Mouse (Mus musculus): ENCODE data around the gene Acsl6.
"Not testable (repeated sequence)": the region's sequence is repeated elsewhere in the genome, so short reads cannot be mapped to it uniquely, and the experiment has no call there.

The Acsl6 gene

DNA sequence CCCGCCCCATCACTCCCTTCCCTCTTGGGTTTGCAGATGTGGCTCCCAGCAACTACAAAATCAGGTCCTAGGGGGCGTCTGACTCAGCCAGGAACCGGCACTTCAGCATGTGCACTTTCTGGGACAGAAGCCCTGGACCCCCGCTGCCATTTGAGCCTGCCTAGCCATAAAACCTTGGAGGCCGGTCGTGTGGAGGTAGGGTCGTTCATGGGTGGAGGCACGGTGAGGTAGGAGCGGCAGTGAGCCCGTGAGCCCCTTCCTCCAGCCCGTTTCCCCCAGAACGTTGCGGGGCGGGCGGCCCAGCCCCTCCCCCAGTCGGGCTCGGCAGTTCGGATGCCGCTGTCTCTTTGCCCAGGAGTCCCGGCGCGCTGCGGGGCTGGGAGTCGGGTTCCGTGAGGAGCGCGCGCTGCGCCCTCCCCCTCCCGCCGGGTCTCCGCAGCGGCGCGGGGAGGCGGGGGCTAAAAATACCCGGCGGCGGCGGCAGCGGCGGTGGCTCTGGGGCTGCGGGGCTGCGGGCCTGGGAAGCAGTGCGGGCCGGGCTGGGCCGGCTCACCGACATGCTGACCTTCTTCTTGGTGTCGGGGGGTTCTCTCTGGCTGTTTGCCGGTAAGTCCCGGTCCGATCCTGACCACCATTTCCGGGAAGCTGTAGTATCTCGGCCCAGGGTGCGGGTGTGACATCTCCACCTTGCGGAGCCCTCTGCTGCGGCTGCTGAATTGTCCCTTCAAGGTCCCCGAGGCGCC is at the start of gene Acsl6:
TSS of gene Acsl6 (plus strand) at position 71 of the 743 bp plus-strand sequence.
- DNase-seq (ENCODE audit: low read depth, low spot score): no peak

DNA sequence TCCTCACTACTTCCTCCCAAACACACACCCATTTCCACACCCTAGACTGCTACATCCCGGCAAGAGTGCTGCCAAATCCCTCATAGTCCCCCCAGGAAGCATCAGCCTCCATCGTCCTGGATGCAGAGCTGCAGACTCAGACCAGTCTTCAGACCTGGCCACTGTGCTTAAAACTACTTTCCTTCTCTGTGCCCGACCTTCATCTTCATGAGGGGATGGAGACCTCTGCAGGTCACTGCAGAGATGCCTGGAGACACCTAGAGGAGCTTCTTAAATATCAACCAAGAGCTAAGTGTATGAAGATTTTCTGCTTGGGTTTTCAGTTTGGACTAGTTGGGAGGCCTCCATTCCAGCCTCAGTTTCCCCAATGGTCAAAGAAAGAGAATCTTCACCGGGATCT is 49.5 kb upstream of the Acsl6 start:
- DNase-seq (ENCODE audit: low read depth, low spot score): peak; percentile 67

DNA sequence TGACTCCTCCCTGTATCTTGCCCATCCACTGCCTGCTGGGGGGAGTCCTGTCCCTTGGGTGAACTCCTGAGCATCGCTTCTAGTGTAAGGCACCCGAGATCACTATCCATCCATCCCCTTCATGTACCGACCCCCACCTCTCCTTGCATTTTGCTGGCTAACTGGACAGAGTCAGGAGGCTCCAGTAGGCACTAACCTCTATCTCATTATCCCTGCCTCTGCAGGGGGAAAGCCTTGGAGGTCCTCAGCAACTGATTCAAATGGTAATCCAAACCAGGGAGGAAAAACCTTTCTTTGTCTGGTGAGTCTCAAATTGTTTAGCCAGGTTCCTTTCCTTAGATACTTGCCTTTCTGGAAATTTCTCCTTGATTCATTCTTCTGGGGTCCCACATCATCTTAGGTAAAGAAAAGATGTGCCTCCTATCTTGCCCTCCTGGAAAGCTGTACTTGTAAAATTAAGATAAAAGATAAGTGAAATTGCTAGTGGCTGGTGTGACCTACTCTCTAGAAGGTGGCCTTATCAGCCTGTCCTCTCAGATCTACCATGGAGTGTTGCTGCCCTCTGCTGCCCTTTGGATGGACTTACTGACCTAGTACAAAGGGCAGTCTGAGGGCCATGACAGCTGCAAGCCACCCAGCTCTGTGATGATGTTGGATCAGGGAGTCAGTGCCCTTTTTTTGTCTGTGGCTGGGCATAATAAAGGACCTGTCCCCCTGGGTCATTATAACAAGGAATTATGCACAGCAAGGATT is 46.8 kb upstream of the Acsl6 start:
- peak; percentile 81 for DNase-seq (ENCODE audit: low read depth, low spot score)

DNA sequence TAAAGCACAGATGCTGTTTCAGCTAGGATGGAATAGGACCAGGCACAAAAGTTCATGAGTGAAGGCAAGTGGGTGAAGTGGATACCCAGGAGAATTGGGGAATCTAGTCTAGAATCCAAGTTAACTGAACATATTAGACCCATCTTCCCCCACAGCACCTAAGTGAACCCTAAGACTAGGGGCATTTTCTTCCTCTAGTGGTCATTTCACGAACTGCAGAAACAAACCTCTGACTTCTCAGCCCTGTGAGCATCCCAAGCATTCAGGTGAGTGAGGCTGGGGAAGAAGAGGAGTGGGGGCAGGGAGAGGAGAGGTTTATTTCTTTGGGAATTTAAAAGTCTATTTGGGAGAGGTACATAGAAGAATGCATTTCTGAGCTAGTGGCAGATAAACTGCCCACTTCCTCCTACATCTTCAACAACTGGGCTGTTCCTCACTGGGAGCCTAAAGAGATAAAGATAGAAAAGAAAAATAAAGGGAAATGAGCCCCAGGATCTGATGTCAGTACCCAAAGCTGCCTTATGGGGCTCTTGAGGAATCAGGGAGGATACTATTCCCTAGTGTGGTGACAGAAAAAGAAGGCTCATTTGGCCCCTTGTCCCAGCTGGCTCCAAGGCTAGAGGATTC is 40.1 kb upstream of the Acsl6 start:
- DNase-seq (ENCODE audit: low read depth, low spot score): peak; percentile 37

DNA sequence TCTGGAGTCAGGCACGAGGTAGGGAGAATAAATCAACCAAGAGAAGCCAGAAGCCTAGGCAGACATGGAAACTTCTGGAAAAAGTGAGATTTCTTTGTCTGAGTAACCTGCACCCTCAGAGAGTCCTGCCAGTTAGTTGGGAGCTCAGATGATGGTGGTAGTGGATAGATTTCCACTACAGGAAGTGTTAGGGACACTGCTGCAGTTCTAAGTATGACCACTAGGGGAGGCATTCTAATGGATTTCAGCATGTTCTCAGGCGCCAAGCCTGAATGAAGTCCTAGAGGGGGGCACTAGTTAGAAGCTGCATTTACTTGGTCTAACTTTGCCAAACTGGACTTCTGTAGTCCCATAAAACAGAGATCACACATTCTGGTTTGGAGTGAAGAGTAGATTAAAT is 39.1 kb upstream of the Acsl6 start:
- DNase-seq (ENCODE audit: low read depth, low spot score): peak; percentile 64

DNA sequence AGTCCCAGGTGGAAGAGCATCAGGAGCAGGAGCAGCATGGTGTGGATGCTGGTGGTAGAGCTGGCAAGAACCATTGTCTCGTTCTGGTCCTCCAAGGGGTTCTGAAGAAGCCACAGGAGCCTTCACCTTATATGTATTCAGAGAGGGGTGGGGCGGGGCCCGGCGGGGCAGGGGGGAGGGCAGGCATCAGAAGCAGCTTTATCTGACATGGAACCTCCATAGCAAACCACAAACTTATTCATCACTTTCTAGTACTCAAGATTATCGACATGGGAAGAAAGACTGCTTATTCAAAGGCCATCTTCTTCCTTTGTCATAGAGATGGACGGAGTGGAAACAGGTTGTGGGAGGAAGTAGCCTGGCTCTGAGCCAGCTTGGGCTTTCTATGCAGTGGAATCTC is 36.4 kb upstream of the Acsl6 start, which contains the start of gene Il3:
TSS of gene Il3 (minus strand) at position 101 of the 400 bp plus-strand sequence.
- DNase-seq (ENCODE audit: low read depth, low spot score): no peak

DNA sequence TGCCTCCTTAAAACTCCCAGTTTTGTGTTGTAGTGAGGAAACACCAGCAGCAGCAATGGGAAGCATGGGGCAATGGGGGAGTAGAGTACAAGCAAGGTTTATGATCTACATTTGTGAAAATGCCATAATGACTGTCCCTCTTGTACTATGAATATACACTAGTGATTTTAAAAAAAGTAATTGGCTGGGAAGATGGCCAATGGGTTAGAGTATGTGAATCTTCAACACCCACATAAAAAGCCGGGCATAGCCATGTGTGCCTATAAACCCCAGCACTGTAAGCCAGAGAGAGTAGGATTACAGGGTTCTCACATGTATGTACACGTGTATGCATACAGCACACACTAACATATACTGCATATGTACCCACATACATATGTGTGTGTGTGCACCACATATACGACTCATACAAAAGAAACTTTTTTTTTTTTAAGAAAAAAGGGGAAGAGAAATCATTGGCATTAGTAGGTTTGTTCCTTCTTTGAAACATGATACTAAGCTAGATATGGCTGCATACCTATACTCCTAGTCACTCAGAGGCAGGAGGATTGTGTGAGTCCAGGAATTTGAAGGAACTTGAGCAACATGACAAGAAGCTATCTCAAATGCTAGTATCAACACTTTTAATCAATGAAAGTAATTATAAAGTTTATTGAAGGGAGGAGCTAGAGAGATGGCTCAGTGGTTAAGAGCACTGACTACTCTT is 34.3 kb upstream of the Acsl6 start:
- no peak for DNase-seq (ENCODE audit: low read depth, low spot score)

DNA sequence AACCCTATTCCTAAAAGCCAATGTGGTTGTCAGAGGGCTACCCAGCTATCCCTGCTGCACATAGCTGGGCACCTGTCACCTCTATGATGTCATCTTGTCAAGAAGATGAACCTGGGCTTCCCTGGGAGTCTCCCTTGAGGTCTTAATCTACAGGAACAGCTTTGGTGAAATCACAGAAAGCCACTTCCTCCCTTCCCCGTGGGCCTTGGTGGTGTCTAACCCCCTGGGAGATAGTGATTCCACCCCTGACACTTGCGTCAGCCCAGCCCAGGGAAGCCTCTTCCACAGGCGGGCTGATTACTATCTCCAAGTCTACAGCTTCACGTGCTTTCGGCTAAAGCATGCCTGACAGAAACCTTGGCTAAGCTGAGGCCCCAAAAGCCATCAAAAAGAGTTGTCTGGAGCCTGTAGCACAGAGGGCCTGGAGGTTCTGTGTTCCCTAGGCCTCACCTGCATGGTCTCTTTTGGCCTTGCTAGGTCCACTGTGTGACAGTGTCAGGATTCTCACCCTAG is 32.1 kb upstream of the Acsl6 start:
- no peak for DNase-seq (ENCODE audit: low read depth, low spot score)

DNA sequence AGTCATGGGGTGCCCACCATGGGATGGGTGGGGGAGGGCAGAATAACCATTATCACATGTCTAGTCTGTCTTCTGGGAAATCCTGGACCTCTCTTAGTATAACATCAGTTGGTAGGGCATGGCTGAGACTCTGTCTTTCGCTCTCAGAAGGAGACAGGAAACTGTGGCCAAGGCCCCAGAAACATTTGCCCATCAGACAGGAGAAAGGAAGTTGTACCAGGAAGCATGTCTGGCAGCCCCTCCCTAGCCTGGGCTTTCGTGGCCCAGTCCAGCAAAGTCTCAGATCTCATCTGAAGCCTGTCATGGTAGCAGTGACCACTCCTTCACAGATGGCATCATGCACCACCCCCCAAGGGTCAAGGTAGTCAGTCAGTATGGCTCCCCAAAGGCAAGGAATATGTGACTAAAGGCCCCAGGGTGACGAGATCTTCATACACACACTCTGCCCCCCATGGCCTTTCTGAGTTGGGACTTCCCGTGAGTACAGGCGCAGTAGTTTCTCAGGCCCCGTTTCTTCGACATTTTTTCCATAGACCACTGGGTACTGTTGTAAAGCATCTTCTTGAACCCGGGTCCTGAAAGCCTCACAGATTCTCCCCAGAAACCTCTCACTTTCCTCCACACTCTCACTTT is 15.7 kb upstream of the Acsl6 start:
- DNase-seq (ENCODE audit: low read depth, low spot score): no peak

DNA sequence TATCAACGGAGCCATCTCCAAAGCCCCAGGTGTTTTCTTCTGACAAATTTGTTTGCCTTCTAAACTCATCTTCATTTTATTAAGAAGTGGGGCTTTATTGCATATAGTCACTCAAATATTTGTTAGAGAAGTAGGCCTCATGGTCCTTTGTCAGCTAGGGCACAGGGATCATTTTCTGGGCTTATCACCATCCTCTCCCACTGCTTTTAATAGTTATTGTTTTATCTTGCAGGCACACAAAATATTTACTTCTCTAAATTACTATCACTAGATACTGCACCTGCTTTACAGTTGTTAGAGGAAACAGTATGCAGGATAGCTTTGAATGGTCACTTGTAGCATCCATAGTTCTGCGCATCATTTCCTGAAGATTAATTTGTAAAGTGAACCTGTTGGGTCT is 11.4 kb upstream of the Acsl6 start:
- DNase-seq (ENCODE audit: low read depth, low spot score): no peak

DNA sequence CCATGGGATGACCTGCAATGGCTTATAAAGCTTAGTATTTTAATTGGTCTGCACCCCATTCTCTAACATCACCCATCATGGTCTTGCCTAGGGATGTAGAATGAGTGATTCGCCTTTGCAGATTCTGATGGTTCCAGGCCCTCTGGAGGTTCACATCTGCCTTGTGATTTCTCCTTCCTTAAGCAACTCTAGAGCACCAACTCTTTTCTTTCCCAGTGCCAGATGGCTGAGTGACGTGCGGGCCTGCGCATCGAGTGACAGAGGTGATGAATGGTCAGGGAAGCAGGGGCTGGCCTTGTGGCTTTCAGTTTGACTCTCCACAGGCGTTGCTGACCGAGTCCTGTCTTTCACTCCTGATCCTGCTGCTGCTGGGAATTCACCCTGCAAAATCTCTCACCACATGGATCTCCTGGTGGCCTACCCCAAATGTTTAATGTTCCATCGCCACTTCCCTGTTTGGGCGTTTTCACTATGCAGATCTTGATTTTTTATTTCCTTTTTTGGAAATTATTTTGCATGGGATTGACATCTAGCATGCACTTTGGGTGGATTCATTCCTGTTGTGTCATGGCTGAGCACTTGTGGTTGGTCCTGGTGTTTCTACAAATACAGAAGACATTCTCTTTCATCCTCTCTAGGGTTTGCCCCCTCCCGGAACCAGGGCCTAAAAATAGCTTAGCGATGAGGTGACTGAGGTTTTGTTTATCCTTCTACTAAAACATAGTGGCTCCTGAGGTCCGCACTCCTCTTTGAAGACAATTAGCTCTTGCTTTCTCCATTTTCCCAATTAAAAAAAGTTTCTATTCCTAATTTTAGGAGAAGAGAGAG is 9.4 kb upstream of the Acsl6 start:
- peak; percentile 30 for DNase-seq (ENCODE audit: low read depth, low spot score)

DNA sequence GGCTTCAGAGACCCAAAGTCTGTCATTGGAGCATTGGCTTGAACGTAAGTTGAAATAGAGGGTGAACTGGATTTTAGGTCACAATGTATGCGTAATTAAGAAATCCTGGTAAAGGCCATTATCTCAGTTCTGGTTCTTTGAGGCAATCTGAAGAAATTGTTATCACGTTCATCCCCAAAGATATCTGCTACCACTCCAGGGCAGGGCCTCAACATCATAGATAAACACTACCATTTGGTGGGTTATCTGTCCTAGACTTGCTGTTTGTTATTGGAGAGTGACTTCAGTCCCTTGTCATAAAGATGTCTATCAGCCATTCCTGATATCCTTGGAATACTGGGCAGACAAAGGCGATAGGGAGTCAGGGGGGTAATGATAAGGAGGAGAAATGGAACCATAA is 7.6 kb upstream of the Acsl6 start:
- DNase-seq (ENCODE audit: low read depth, low spot score): no peak

DNA sequence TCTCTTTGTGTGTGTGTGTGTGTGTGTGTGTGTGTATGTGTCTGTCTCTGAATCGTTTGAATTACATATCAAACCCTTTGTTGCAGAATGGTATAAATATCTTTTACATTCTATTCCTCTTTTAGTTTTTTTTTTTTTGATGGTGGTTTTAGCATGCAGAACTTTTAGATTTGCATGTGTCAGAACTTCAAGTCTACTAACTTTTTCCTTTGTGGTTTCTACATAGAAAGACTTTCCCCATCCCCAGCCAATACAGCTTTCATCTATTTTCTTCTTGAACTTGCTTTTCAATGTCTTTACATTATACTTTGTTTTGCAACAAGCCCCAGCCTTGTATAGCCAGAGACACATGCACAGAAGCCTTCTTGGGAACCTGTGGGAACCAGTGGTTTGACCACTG is 6.9 kb upstream of the Acsl6 start:
- DNase-seq (ENCODE audit: low read depth, low spot score): no peak

DNA sequence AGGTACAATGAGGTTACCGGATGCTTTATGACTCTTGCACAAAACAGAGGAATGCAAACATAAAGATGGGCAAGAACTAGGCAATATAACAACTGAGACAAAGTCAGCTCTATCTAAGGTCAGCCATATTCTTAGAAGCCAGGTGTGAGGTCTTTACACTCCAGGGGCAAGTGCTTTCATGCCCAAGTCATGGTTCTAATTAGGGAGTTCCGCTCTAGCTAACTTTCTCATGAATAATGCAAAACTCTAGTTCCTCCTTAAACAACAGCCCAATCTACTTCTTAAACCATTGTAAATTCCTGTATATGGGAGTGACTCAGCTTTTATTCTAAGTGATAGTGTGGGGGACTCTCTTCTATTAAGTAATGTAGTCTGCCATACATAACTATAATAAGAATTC is 6.1 kb upstream of the Acsl6 start:
- not testable (repeated sequence) for DNase-seq (ENCODE audit: low read depth, low spot score)

DNA sequence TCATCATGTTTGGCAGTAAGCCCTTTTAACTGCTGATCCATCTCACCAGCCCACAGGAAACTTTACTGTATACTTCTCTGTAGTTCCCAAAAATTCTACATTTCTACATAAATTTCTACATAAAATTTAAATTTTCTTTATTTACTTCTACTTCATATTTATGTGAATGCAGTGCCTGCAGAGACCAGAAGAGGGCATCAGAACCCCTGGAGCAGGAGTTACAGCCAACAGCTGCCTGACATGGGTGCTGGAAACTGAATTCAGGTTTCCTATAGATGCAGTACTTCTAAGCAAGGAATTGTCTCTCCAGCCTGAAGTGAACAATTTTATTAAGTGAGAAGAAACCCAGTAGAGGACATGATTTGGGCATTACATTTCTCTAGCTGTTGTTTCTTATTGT is 4.8 kb upstream of the Acsl6 start:
- peak; percentile 19 for DNase-seq (ENCODE audit: low read depth, low spot score)

DNA sequence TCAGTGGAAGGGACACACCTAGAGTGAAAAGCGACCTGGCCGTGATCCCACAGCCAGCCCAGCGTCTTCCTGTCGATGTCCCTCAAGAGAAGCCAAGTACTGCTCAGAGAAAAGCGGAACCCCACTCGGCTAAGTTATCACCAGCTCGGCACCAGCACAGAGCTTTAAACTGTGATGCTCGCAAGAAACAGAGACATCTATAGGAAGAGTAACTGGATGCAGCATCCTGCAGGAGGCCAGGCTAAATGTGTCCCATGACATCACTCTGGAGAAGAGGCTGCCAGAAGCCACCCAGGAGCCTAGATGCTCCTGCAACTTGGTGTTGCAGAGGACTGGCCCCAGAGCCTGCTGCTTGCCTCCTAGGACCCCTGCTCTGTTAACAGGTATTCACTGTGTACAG is 1.6 kb upstream of the Acsl6 start:
- no peak for DNase-seq (ENCODE audit: low read depth, low spot score)

DNA sequence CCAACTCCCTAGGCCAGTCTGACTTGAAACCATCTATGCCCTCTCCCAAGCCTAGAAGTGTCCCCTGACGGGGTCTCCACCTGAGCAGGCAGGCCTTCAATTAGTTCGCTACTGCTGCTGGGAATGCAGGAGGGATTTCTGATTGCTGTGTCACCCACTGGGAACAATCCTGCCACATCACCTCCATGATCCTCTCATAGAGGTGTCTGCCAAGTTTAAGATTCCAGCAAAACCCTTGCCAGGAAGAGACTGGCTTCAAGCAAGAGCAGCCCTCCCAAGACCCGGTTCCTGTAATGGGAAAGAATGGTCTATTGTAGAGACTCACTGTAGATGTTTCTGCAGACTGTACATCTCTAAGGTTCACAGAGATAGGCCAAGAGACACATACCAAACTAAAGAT is 992 bp upstream of the Acsl6 start:
- DNase-seq (ENCODE audit: low read depth, low spot score): no peak

DNA sequence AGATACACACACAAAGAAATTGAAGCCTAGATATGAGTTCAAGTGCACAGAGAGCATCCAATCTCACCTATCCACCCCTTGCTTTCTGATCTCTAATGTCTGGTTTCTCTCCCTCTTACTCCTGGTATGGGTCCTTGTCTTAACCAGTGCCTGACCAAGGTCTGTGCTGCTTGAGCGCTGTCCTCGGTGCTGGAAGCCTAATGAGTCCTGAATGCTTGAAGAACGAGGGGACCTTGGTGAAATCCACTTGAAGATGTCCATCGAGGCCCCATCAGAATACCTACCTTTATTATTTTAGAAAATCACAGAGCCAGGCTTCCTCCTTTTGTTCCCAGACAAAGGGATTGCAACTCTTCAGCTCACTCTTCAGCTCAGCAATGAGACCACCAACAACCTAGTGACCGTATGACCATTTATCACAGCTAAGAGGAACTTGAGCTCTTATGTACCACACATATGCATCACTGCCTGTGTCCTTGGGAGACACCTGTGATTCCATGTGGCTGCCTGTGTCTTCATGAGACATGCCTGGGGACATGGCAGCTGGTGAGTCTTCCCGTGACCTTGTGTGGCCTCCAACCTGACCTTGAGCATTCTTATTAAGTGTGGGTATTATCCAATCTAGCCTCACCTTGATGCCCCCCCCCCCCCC is 396 bp upstream of the Acsl6 start:
- no peak for DNase-seq (ENCODE audit: low read depth, low spot score)

DNA sequence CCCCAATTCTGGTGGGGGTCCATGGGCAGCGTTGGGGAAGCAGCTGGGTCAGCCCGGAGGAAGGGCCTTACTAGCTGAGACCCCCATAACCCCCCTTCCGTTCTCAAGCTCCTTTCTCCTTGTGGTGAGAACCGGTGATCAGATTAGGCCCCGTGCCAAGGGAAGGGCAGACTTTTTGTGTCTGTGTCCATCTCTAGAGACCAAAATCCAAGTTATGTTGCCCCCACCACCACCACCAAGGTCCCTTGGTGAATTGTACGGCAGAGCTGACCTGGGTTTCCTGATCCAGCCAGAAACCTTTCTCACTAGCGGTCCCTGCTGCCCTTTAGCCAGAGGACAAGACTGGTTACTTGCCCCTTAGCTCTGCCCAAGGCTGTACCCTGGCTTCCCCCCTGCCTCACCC is 874 bp downstream of the Acsl6 start:
- DNase-seq (ENCODE audit: low read depth, low spot score): no peak

DNA sequence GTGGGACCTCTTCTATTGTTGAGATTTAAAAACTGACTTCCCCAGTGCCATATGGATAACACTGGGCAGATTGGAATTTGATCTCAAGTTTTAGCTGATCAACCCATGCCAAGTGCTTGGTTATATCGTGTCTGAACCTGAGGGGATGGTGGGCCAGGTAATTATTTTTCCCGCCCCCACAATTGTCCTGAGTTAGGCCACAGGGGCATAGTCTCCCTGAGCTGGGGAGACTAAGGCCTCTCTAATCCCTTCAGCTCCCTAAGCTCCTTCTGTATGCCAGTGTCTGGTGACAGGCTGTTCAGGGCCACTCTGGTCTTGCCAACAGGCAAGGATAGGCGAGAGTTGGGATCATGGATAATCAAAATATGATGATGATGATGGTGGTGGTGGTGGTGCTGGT is 1.7 kb downstream of the Acsl6 start:
- DNase-seq (ENCODE audit: low read depth, low spot score): no peak
